Mouse (Mus musculus) gastrocnemius, postnatal 36 days (tissue): ENCODE measurements around the gene Lim2. TPM values are rescaled to one million over a fixed set of nuclear protein-coding genes. Genes with fewer than 3 reads are reported as not detected.

Experiments
- DNase-seq, 2 experiments: peaks; one replicate each; pipeline ENCODE4 v3.0.0; 2022
- intact Hi-C: fragments of 180-260 bp; cut with DNase I; formaldehyde crosslinking; loops from one replicate; pipeline ENCODE4 v1.15.1; 2025
- microRNA-seq, 2 experiments: library from miRNA; unstranded; fragments of <30 nt; microRNA quantifications; one replicate each; pipeline ENCODE4 v1.2.0; 2021
- total RNA-seq, 2 experiments: library from RNA; stranded (reverse); gene quantifications; 2 replicates each; pipeline ENCODE4 v1.2.3; 2021

The Lim2 gene
- total RNA-seq, 2 experiments from 2014 or later = not detected

DNA sequence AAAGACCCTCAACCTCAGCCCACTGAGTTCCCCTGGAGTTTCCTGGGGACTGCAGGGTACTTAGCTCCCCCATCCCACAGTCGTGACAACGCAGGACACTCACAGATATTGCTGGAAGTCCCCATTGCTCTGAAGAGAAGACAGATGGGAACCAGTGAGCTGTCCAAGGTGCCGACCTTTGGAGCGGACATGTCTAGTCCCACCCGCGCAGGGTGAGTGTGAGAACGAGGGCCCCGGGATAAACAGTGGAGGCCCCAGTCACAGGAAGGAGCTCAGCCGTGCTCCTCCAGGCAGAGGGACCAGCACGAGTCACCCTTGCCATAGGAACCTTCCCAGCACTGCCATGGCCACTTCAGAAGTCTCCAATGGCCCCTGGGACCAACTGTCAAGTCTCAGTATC is 55.8 kb downstream of the Lim2 start:
- no peak for DNase-seq
- intact Hi-C loops = no loop called here

Small RNAs within 50 kb of the gene (microRNA-seq; reads per million reads assigned to microRNA genes)
- gene Mir7051 = 0.74 to 2.1 reads per million in 2 experiments

Other genes with a start within 250 kb of the Lim2 start
- 1 to 10 TPM; 6.8 to 8.4 TPM for gene Zfp715, start 114.4 kb upstream of the Lim2 start, total RNA-seq
- gene Siglecf, start 76.3 kb upstream of the Lim2 start, total RNA-seq = not detected
- under 1 TPM in 1 of 2 experiments, not detected in 1; 0.08 TPM for gene Siglecg, start 19.5 kb upstream of the Lim2 start, total RNA-seq
- gene Nkg7, start 9.4 kb downstream of the Lim2 start, total RNA-seq = not detected
- not detected for gene Cldnd2, start 13.1 kb downstream of the Lim2 start, total RNA-seq
- 100 to 1,000 TPM; 264 to 310 TPM for gene Etfb, start 16.4 kb downstream of the Lim2 start, total RNA-seq
- gene Gm45233, start 16.5 kb downstream of the Lim2 start, total RNA-seq = under 1 TPM in 1 of 2 experiments, not detected in 1; 0.79 TPM
- gene Vsig10l, start 35.5 kb downstream of the Lim2 start, total RNA-seq = 1 to 10 TPM; 1.7 TPM
- gene Iglon5, start 62.4 kb downstream of the Lim2 start, total RNA-seq = under 1 TPM; 0.23 to 0.27 TPM
- gene 4931406B18Rik, start 78.3 kb downstream of the Lim2 start, total RNA-seq = not detected
- under 1 TPM; 0.62 to 0.82 TPM for gene Cd33, start 116.8 kb downstream of the Lim2 start, total RNA-seq
- under 1 TPM; 0.26 to 0.52 TPM for gene Zfp658, start 134.6 kb downstream of the Lim2 start, total RNA-seq
- 1 to 10 TPM; 3.0 to 4.4 TPM for gene Zfp719, start 151.9 kb downstream of the Lim2 start, total RNA-seq
- not detected for gene Zfp819, start 179.5 kb downstream of the Lim2 start, total RNA-seq
- not detected for gene Ceacam18, start 207.0 kb downstream of the Lim2 start, total RNA-seq
- under 1 TPM; 0.13 to 0.89 TPM for gene Siglece, start 232.5 kb downstream of the Lim2 start, total RNA-seq
- gene Ctu1, start 244.3 kb downstream of the Lim2 start, total RNA-seq = 1 to 10 TPM; 2.3 TPM